Mouse (Mus musculus) kidney, embryonic 16.5 days (tissue): ENCODE results near the gene Insm1. TPM values are rescaled to one million over a fixed set of nuclear protein-coding genes. Genes with fewer than 3 reads are reported as not detected.
A peak's percentile ranks its signal among the peaks of the same experiment; 100 is the strongest.

Experiments
- ATAC-seq: fragments of 200-750 bp; cut with Nextera tagmentation; 2 replicates; pipeline ENCODE4 v1.8.0; 2017; ENCODE audit warnings: moderate TSS enrichment; ENCODE audit not compliant: low FRiP score, low TSS enrichment
- H3K27ac ChIP-seq: fragments of 300-500 bp; sonication (generic); 2 replicates; pipeline ENCODE4 v1.5.1; 2014; ENCODE audit warnings: low read length
- H3K27me3 ChIP-seq: fragments of 300-500 bp; sonication (generic); 2 replicates; pipeline ENCODE4 v1.6.1; 2014; ENCODE audit warnings: low read length, control low read depth, mixed read lengths; ENCODE audit not compliant: insufficient read depth
- H3K36me3 ChIP-seq: fragments of 300-500 bp; sonication (generic); 2 replicates; pipeline ENCODE4 v1.6.1; 2014; ENCODE audit warnings: low read length, control low read depth, mixed read lengths; ENCODE audit not compliant: insufficient read depth
- H3K4me1 ChIP-seq: fragments of 300-500 bp; sonication (generic); 2 replicates; pipeline ENCODE4 v1.6.1; 2014; ENCODE audit warnings: low read length, control low read depth, mixed read lengths; ENCODE audit not compliant: insufficient read depth
- H3K4me2 ChIP-seq: fragments of 300-500 bp; sonication (generic); replicated peaks from 2 replicates; pipeline ENCODE4 v1.6.1; 2014; ENCODE audit warnings: low read depth, low read length
- H3K4me3 ChIP-seq: fragments of 300-500 bp; sonication (generic); 2 replicates; pipeline ENCODE4 v1.5.1; 2014; ENCODE audit warnings: mild to moderate bottlenecking, low read length
- H3K9ac ChIP-seq: fragments of 300-500 bp; sonication (generic); replicated peaks from 2 replicates; pipeline ENCODE4 v1.6.1; 2014; ENCODE audit warnings: low read length
- H3K9me3 ChIP-seq: fragments of 300-500 bp; sonication (generic); 2 replicates; pipeline ENCODE4 v1.6.1; 2016; ENCODE audit warnings: low read length, control low read depth
- WGBS: fragments of 180-500 bp; shearing (Covaris S2); extraction: QIAGEN DNeasy Blood & Tissue Kit; methylation state at CpG from one replicate; pipeline ENCODE4 v1.1.7; 2014; 5-methylcytosine and 5-hydroxymethylcytosine counted together
- polyA plus RNA-seq: library from polyadenylated mRNA; unstranded; fragments of >200 nt; fragmentation: Nextera tagmentation; extraction: Ambion mirVana; gene quantifications from 2 replicates; pipeline ENCODE4 v1.2.1, GENCODE M21; 2015

Insm1 gene
- polyA plus RNA-seq, 1 experiment from 2014 or later, result not detected

DNA sequence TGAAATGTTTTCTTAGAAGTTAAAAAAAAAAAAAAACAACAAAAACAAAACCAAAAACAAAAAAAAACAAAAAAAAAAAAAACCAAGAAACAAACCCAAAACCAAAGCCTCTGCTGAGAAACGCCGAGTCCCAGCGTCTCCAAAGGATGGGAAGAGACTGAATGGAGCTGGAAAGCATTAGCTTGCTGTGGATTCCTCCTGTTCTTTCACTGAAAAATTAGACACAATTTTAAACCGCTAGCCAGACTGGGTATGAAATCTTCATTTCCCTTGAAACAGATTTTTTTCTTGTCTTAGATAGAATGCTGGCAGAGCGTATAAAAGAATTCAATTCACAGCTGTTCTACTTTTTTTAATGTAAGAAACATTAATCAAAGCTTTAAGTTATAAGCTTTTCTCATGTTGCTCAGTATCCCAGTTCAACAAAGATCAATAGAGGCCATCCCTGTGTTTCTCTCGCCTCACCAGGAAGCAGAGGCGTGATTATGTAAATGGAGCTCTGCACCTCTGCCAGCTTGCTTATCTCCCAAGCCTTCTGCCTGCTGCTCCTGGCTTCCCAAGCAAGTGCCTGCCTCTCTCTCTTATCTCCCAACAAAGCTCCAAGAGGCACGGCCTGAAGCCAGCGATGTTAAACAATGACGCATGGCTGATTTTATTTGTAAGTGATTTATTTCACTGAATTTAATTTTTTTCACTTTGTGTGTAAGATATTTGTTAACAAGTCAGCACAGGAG is 37.2 kb downstream of the Insm1 start:
- no peaks in the 10 kb centered on the region for H3K36me3 ChIP-seq
- no peak overlapping the region for H3K27ac ChIP-seq
- 47% methylated on average over 10 of the region's 10 CpGs for WGBS
- no peak overlapping the region for H3K4me3 ChIP-seq
- H3K4me2 ChIP-seq, result no peak overlapping the region
- H3K27me3 ChIP-seq, result no peaks in the 10 kb centered on the region
- H3K9ac ChIP-seq, result no peak overlapping the region
- no peak for ATAC-seq
- H3K4me1 ChIP-seq, result no peaks in the 10 kb centered on the region; the same call in 1 of the 2 replicates
- H3K9me3 ChIP-seq, result no peaks in the 10 kb centered on the region

DNA sequence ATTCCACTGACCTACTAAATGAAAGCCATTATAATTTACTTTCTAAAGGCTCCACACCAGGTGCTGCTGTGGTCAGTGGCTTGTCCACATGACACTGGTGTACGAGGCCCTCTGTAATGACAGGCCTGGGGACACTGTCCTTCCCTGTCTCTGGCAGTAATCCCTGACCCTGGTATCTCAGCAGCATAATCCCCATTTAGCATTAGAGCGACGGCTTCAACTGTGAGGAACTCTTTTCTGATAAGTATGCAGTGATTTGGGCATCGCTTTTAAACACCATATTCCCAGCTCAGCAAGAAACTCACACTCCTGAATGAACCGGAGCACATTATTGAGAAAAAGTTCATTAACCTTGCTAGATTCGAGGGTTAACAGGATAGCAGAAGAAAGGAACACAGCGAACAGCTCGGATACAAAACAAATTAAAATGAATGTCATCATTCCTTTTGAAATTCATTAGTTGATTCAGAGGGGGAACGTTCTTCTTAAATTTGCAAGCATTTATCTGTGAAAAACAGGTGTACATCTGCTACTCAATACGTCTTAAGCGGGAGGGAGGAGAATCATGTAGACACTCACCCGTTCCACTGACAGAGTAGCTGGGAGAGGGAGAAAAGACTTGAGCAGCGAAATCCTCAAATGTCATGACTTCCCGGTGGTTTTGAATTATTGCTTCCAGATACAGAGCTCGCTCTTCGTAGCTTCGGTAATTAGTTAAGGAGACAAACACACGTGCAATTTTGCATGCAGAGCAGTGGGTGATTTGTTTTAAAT is 38.3 kb downstream of the Insm1 start:
- Histone ChIP-seq H3K9ac (no peak overlapping the region), H3K36me3 (no peaks in the 10 kb centered on the region), H3K27me3 (no peaks in the 10 kb centered on the region), H3K9me3 (no peaks in the 10 kb centered on the region), H3K4me1 (no peaks in the 10 kb centered on the region; the same call in 1 of the 2 replicates), H3K4me3 (no peak overlapping the region), H3K27ac (no peak overlapping the region), H3K4me2 (no peak overlapping the region)
- no peak for ATAC-seq
- 51% methylated on average over 18 of the region's 18 CpGs for WGBS

DNA sequence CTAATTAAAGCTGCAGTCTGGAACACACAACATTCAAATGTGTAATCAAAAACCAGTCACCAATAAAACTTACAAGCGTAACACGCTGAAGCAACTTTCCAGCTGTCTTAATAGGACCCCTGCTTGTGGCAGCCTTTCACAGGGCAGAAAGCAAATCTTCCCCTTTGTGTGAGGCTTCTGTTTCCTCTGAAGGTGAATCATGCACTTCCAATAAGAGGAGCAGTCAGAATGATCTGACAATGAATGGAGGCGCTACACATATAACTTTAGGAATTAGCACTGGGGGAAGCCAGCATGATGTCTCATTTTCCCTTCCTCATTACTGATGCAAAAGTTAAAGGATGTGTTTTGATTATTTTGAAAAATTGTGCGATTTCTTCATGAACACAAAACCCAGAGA is 39.4 kb downstream of the Insm1 start:
- no peak for ATAC-seq
- Histone ChIP-seq H3K36me3 (no peaks in the 10 kb centered on the region), H3K9me3 (no peaks in the 10 kb centered on the region), H3K4me3 (no peak overlapping the region), H3K27ac (no peak overlapping the region), H3K4me2 (no peak overlapping the region), H3K9ac (no peak overlapping the region), H3K27me3 (no peaks in the 10 kb centered on the region), H3K4me1 (no peaks in the 10 kb centered on the region; the same call in 1 of the 2 replicates)
- 74% methylated on average over 4 of the region's 4 CpGs for WGBS

DNA sequence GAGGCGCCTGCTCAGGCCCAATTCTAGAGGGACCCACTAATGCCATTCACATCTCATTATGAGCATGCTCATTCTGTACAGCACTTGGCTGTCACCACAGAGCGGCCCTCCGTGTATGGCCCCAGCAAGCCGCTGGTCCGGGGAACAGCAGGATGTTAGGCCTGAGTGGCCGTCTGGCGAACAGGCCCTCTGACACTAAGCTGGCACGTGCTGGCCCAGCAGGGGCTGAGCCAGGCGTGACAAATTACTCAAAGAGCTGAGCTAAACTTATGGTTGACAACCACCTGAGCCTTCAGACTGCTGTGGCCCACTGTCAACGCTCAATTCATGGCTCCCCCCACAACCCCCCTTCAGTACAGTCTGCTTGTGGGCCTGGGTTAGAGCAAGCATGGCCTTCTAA is 40.5 kb downstream of the Insm1 start:
- no peak overlapping the region for H3K4me3 ChIP-seq
- no peaks in the 10 kb centered on the region for H3K27me3 ChIP-seq
- 21% methylated on average over 10 of the region's 10 CpGs for WGBS
- H3K27ac ChIP-seq, result no peak overlapping the region
- H3K9ac ChIP-seq, result no peak overlapping the region
- no peaks in the 10 kb centered on the region; the same call in 1 of the 2 replicates for H3K4me1 ChIP-seq
- H3K9me3 ChIP-seq, result no peaks in the 10 kb centered on the region
- H3K36me3 ChIP-seq, result no peaks in the 10 kb centered on the region
- no peak overlapping the region for H3K4me2 ChIP-seq
- ATAC-seq, result peak; percentile 88

DNA sequence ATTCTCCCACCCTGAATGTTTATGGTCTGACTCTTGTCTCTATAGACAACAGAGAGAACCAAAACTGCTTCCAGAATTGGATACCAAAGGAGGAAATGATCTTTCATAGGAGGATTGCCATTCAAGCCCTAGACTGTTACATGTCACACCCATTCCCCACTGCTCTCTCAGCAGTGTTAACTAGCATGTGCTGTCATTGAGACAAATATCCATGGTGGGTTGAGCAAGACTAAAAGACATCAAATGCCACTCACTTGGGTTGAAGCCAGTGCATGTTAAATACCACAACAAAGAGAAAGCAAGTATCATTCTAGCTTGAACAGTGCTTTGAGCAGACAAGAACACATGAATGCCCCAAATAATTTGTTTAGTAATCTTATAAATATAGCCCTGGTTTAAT is 41.2 kb downstream of the Insm1 start:
- Histone ChIP-seq H3K36me3 (no peaks in the 10 kb centered on the region), H3K4me2 (no peak overlapping the region), H3K27me3 (no peaks in the 10 kb centered on the region), H3K9ac (no peak overlapping the region), H3K9me3 (no peaks in the 10 kb centered on the region), H3K27ac (no peak overlapping the region), H3K4me3 (no peak overlapping the region), H3K4me1 (no peaks in the 10 kb centered on the region; the same call in 1 of the 2 replicates)
- ATAC-seq, result no peak

DNA sequence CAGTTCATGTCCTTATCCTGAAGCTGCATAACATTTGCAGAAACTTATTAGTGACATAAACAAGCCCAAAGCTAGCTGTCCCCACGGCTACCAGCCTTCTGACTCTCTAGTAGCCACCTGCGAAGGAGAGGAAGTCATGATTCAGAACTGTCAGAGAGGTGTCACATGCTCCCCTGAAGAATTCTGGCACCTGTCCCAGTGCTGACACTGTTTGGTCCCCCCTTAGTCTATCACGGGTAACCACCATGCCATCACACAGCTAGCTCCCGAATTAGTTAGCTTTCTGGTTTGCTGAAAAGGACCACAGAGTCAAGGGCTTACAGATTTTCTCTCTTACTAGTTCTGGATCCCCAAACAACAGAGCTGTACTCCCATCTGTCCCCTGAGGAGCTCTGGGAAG is 43.3 kb downstream of the Insm1 start:
- Histone ChIP-seq H3K4me1 (no peaks in the 10 kb centered on the region; the same call in 1 of the 2 replicates), H3K36me3 (no peaks in the 10 kb centered on the region), H3K27ac (no peak overlapping the region), H3K27me3 (no peaks in the 10 kb centered on the region), H3K4me3 (no peak overlapping the region), H3K4me2 (no peak overlapping the region), H3K9me3 (no peaks in the 10 kb centered on the region), H3K9ac (no peak overlapping the region)
- WGBS, result 44% methylated on average over 4 of the region's 4 CpGs
- no peak for ATAC-seq

DNA sequence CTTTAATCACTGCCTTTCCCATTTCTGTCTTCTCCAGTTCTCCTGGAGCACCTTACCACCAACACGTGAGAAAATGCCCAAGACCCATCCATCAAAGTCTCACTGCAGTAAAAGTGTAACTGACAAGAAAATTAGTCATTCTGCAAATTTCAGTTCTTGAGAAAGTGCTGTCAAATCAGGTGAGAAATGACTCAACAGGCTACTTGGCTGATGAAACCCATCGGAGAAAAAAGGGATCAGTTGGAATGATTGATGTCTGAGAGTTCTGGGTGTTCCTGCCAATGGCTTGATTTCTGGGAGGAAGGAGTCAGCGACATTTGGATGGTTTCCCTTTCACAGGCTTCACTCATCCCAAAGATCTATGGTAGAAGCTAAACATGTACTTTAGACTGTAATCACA is 44.8 kb downstream of the Insm1 start:
- no peak for ATAC-seq
- Histone ChIP-seq H3K27me3 (no peaks in the 10 kb centered on the region), H3K4me2 (no peak overlapping the region), H3K36me3 (no peaks in the 10 kb centered on the region), H3K4me1 (no peaks in the 10 kb centered on the region; the same call in 1 of the 2 replicates), H3K27ac (no peak overlapping the region), H3K9ac (no peak overlapping the region), H3K9me3 (no peaks in the 10 kb centered on the region), H3K4me3 (no peak overlapping the region)
- WGBS, result 54% methylated on average over 3 of the region's 3 CpGs
